Mouse (Mus musculus) testis, adult 2 months (tissue): ENCODE measurements at regions not wholly inside any gene's neighbourhood (a gene's known extent, or its start where the extent isn't known, plus 50 kb on each side); places are given as distances from the start of the nearest gene placed in this dataset.
A peak's percentile ranks its signal among the peaks of the same experiment; 100 is the strongest.

ENCODE experiments used
- H3K27ac ChIP-seq: fragments of 200-500 bp; 2 replicates; pipeline ENCODE4 v1.5.1; 2012; ENCODE audit warnings: low read depth, low read length; ENCODE audit not compliant: control insufficient read depth, insufficient read depth
- H3K27me3 ChIP-seq: fragments of 200-500 bp; 2 replicates; pipeline ENCODE4 v1.6.1; 2012; ENCODE audit warnings: mild to moderate bottlenecking, low read length, moderate library complexity; ENCODE audit not compliant: control insufficient read depth, insufficient read depth
- H3K36me3 ChIP-seq: fragments of 200-500 bp; 2 replicates; pipeline ENCODE4 v1.6.1; 2012; ENCODE audit warnings: mild to moderate bottlenecking, low read length; ENCODE audit not compliant: control insufficient read depth, insufficient read depth
- H3K4me1 ChIP-seq: fragments of 200-500 bp; 2 replicates; pipeline ENCODE4 v1.6.1; 2012; ENCODE audit warnings: low read length; ENCODE audit not compliant: control insufficient read depth, insufficient read depth
- H3K4me3 ChIP-seq: fragments of 200-500 bp; 2 replicates; pipeline ENCODE4 v1.5.1; 2012; ENCODE audit warnings: low read depth, mild to moderate bottlenecking, low read length, moderate library complexity, mixed read lengths; ENCODE audit not compliant: control insufficient read depth
- CTCF ChIP-seq: fragments of 200-500 bp; IDR thresholded peaks from 2 replicates; pipeline ENCODE4 v1.5.1; 2012; ENCODE audit warnings: low read depth, mild to moderate bottlenecking, inconsistent platforms, low read length, moderate library complexity; ENCODE audit not compliant: control insufficient read depth, insufficient read depth, insufficient replicate concordance
- POLR2A ChIP-seq: fragments of 200-500 bp; IDR thresholded peaks from 2 replicates; pipeline ENCODE4 v1.6.1; 2012; ENCODE audit warnings: low read depth, mild to moderate bottlenecking, inconsistent platforms, low read length, moderate library complexity; ENCODE audit not compliant: control insufficient read depth

DNA sequence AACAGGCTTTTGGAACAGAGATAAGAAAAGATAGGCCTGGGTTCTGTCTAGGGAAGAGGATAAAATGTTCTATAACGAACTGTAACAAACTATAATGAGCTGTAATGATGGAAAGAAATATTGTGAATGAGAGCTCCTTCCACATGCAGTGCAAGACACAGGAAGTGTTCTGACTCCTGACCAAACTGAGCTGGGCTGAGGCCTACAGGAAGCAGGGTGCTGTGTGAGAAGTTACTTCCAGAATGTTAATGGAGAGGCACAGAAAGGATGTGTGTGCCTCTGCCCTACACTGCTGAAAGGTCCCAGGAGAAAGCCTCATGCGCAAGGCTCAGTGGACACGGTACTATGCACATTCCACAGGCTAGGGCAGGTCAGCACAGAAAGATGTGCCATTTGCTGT lies 80.8 kb downstream of the Gm12728 start:
- H3K36me3 ChIP-seq = no peaks in the 10 kb centered on the region
- H3K27ac ChIP-seq = peak overlapping the region; percentile 61

DNA sequence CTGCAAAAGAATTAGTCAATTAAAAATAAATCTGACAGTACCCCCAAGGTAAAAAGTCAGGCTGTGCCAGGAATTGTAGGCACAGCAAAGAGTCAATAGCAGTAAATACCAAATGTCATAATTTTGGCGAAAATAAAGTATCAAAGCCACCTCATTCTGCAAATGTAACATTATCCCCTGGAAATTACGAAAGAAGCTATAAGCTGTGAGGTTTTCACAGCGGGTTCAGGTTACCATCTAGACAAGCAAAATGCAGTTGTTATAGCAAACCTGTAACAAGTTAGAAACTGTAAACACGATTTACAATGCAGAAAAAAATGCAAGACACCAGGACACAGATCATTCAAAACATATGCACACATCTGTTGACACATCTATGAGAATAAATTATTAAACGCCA lies 87.6 kb downstream of the Gm12728 start:
- H3K27ac ChIP-seq = no peak overlapping the region
- H3K27me3 ChIP-seq = no peaks in the 10 kb centered on the region
- no peak for TF ChIP-seq CTCF
- no peak for TF ChIP-seq POLR2A
- no peak overlapping the region for H3K4me3 ChIP-seq
- H3K36me3 ChIP-seq = no peaks in the 10 kb centered on the region
- H3K4me1 ChIP-seq = no peaks in the 10 kb centered on the region

More for the DNA sequence above, 80.8 kb downstream of the Gm12728 start:
- Histone ChIP-seq H3K4me1 (no peaks in the 10 kb centered on the region), H3K27me3 (no peaks in the 10 kb centered on the region), H3K4me3 (no peak overlapping the region)
- TF ChIP-seq POLR2A (no peak), CTCF (no peak)

DNA sequence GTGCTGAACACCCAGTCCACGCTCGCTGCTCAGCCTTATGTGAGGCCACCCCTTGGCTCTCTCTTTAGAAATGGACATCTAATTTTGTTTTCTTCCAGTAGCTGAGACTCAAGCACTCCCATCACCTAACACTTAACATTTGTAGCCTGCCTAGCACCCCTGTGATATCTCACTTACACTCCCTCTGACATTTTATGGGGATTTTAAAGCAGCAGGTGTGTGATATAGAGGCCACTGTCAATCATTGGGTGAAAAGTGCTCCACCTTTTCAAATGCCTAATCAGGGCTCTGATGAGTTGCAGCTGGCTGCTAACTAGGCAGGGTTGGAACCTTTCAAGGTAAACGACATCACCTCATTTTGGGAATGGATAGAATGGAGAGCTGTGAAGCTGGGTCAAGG lies 90.2 kb downstream of the Gm12728 start:
- no peak for TF ChIP-seq POLR2A
- no peak for TF ChIP-seq CTCF
- H3K4me1 ChIP-seq = no peaks in the 10 kb centered on the region
- no peak overlapping the region for H3K27ac ChIP-seq

DNA sequence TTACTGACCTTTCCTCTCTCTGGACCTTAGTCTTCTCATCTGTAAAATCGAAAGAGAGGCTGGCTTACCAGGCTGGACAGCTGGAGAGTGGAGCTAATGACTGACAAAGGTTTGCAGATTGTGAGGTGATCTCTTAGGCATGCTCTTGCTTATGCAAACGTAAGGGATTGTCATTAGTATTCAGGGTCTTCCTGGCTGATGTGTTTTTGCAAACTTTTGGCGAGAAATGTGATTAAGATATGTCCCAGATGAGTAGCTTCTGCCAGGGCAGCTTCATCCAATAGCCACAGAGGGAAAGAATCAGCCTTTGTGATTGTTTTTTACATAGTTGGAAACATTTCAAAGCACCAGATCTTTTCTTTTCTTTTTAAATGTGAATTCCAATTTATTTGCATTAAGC lies 95.1 kb downstream of the Gm12728 start:
- Histone ChIP-seq H3K27me3 (no peaks in the 10 kb centered on the region), H3K4me3 (no peak overlapping the region), H3K36me3 (no peaks in the 10 kb centered on the region), H3K27ac (no peak overlapping the region), H3K4me1 (no peaks in the 10 kb centered on the region)
- TF ChIP-seq CTCF (no peak), POLR2A (no peak)

More for the DNA sequence above, 90.2 kb downstream of the Gm12728 start:
- Histone ChIP-seq H3K36me3 (no peaks in the 10 kb centered on the region), H3K27me3 (no peaks in the 10 kb centered on the region), H3K4me3 (no peak overlapping the region)

GRCm38 (mm10) chr4:105891438-105891837 lies 101.8 kb downstream of the Gm12728 start:
- H3K36me3 ChIP-seq = no peaks in the 10 kb centered on the region
- TF ChIP-seq CTCF = no peak
- TF ChIP-seq POLR2A = no peak
- no peak overlapping the region for H3K27ac ChIP-seq
- H3K4me1 ChIP-seq = no peaks in the 10 kb centered on the region
- H3K27me3 ChIP-seq = no peaks in the 10 kb centered on the region
- H3K4me3 ChIP-seq = no peak overlapping the region

- Histone ChIP-seq H3K4me1 (no peaks in the 10 kb centered on the region), H3K27me3 (no peaks in the 10 kb centered on the region), H3K4me3 (no peak overlapping the region), H3K27ac (no peak overlapping the region), H3K36me3 (no peaks in the 10 kb centered on the region)
- TF ChIP-seq CTCF = no peak
- TF ChIP-seq POLR2A = no peak
Measured at GRCm38 (mm10) chr4:105892065-105892464, 102.4 kb downstream of the Gm12728 start.

DNA sequence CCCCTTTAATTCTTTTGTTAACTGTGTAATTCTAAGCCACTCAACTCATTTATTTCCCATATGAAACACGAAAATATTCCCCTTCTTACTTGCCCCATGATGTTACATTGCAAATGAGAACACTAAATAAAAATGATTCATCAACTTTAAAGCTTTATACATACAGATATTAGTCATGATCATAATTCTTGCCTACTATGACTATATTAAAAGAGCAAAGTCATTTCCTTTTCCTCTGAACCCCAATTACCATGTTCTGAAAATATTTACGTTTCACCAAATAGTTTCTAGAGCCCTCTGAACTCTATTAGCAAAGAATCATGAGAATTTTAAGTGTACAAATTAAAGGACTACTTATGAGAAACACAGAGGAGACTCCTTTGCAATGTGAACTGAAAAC lies 105.4 kb downstream of the Gm12728 start:
- no peaks in the 10 kb centered on the region for H3K36me3 ChIP-seq
- no peaks in the 10 kb centered on the region for H3K27me3 ChIP-seq
- TF ChIP-seq CTCF (no peak), POLR2A (no peak)
- H3K4me3 ChIP-seq = no peak overlapping the region
- no peak overlapping the region for H3K27ac ChIP-seq
- H3K4me1 ChIP-seq = no peaks in the 10 kb centered on the region
